Mouse (Mus musculus): Measurements from ENCODE around the gene Pard3. TPM values are rescaled to one million over a fixed set of nuclear protein-coding genes. Genes with fewer than 3 reads are reported as not detected.
A peak's percentile ranks its signal among the peaks of the same experiment; 100 is the strongest.

The Pard3 gene
- polyA plus RNA-seq, 1 experiment: 35.1 TPM

DNA sequence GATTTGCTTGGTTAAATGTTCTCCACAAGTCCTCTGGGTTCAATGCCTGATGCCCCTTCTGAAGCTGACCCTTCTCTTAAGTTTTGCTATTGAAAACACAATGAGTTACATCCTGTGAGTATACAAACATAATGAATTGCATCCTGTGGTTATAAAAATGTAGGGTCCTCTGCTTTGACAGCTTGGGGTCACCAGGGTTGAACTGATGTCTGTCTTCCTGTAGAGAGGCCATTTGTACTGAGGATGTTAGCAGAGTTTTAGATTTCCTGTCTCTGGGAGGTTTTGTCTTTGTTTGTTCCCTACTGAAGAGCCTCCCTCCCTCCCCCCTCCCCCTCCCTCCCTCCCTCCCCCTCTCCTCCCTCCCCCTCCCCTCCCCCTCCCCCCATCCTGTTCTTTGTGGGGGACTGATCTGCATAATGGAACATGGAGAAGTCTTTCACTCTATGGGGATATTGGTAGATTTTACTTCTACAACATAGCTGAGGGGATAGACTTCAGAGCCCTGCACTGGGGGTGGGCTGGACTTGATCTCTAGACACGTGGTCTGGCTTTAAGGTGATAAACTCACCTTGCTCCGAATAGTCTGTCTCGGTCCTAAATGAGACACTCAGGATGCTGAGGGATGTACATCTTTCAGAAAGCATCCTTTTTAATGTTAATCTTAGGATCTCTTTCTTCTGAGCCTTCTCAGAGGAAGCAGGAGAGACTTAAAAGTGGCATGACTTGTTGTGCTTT, 261.3 kb downstream of the Pard3 start:
- DNase-seq (ENCODE audit: low read depth): no peak
- no peak for TF ChIP-seq POLR2A (IDR thresholded peaks at IDR 0.05; ENCODE audit: borderline replicate concordance, extremely low read depth, insufficient read depth, insufficient read length, poor library complexity, severe bottlenecking)
- TF ChIP-seq CTCF (IDR thresholded peaks at IDR 0.05; ENCODE audit: borderline replicate concordance, extremely low read depth, insufficient read depth, insufficient read length): no peak

GRCm38 (mm10) chr8:127325749-127326148, 262.1 kb downstream of the Pard3 start:
- TF ChIP-seq CTCF (IDR thresholded peaks at IDR 0.05; ENCODE audit: borderline replicate concordance, extremely low read depth, insufficient read depth, insufficient read length): no peak
- no peak for TF ChIP-seq POLR2A (IDR thresholded peaks at IDR 0.05; ENCODE audit: borderline replicate concordance, extremely low read depth, insufficient read depth, insufficient read length, poor library complexity, severe bottlenecking)
- DNase-seq (ENCODE audit: low read depth): peak; percentile 59

- no peak for TF ChIP-seq CTCF (IDR thresholded peaks at IDR 0.05; ENCODE audit: borderline replicate concordance, extremely low read depth, insufficient read depth, insufficient read length)
- no peak for TF ChIP-seq POLR2A (IDR thresholded peaks at IDR 0.05; ENCODE audit: borderline replicate concordance, extremely low read depth, insufficient read depth, insufficient read length, poor library complexity, severe bottlenecking)
- peak; percentile 73 for DNase-seq (ENCODE audit: low read depth)
These were observed 266.8 kb downstream of the Pard3 start for GRCm38 (mm10) chr8:127330258-127331187.

DNA sequence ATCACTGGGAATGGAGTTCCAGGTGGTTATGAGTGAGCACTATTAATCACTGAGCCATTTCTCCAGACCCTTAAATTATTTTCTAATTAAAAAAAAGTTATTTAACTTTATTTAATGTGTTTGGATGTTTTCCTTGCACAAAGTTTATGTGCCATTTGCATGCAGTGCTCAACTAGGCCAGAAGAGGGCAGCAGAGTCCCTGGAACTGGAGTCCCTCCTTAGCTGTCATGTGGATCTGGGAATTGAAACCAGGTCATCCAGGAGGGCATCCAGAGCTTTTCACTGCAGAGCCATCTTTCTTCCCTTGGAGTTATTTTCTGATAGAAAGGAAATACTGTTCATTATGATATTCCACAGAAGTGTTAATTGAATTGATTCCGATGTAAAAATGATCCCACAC, 268.1 kb downstream of the Pard3 start:
- TF ChIP-seq CTCF (IDR thresholded peaks at IDR 0.05; ENCODE audit: borderline replicate concordance, extremely low read depth, insufficient read depth, insufficient read length) (peak; percentile 76; the same call in 1 of the 2 replicates), POLR2A (IDR thresholded peaks at IDR 0.05; ENCODE audit: borderline replicate concordance, extremely low read depth, insufficient read depth, insufficient read length, poor library complexity, severe bottlenecking) (no peak)
- peak; percentile 57 for DNase-seq (ENCODE audit: low read depth)

- TF ChIP-seq POLR2A (IDR thresholded peaks at IDR 0.05; ENCODE audit: borderline replicate concordance, extremely low read depth, insufficient read depth, insufficient read length, poor library complexity, severe bottlenecking) (no peak), CTCF (IDR thresholded peaks at IDR 0.05; ENCODE audit: borderline replicate concordance, extremely low read depth, insufficient read depth, insufficient read length) (no peak)
- DNase-seq (ENCODE audit: low read depth): no peak
These were observed 271.5 kb downstream of the Pard3 start for GRCm38 (mm10) chr8:127335216-127335615.

GRCm38 (mm10) chr8:127338183-127338582, 274.5 kb downstream of the Pard3 start:
- DNase-seq (ENCODE audit: low read depth): no peak
- TF ChIP-seq POLR2A (IDR thresholded peaks at IDR 0.05; ENCODE audit: borderline replicate concordance, extremely low read depth, insufficient read depth, insufficient read length, poor library complexity, severe bottlenecking) (no peak), CTCF (IDR thresholded peaks at IDR 0.05; ENCODE audit: borderline replicate concordance, extremely low read depth, insufficient read depth, insufficient read length) (no peak)

GRCm38 (mm10) chr8:127341046-127341445, 277.4 kb downstream of the Pard3 start:
- no peak for DNase-seq (ENCODE audit: low read depth)
- TF ChIP-seq CTCF (IDR thresholded peaks at IDR 0.05; ENCODE audit: borderline replicate concordance, extremely low read depth, insufficient read depth, insufficient read length): no peak
- TF ChIP-seq POLR2A (IDR thresholded peaks at IDR 0.05; ENCODE audit: borderline replicate concordance, extremely low read depth, insufficient read depth, insufficient read length, poor library complexity, severe bottlenecking): no peak

- DNase-seq (ENCODE audit: low read depth): no peak
- no peak for TF ChIP-seq POLR2A (IDR thresholded peaks at IDR 0.05; ENCODE audit: borderline replicate concordance, extremely low read depth, insufficient read depth, insufficient read length, poor library complexity, severe bottlenecking)
- TF ChIP-seq CTCF (IDR thresholded peaks at IDR 0.05; ENCODE audit: borderline replicate concordance, extremely low read depth, insufficient read depth, insufficient read length): no peak
These were observed 279.4 kb downstream of the Pard3 start for GRCm38 (mm10) chr8:127343115-127343514.

DNA sequence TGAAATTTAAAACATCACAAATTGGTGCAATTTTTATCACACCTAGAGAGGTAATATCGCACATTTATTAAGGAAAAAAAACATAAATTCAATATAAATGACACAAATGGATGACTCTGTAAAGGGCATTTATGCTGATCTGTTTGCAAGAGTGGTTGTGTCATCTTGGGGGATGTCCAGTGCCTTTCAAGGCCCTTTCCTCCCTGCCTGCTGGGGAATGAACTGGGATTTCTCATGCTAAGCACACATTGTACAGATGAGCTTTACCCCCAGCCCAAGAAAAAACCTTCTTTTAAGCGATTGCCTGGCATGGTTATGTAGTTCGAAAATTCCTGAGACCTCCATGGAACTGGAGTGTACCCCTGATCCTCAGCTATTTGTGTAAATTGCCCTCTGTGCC, 280.7 kb downstream of the Pard3 start:
- no peak for TF ChIP-seq POLR2A (IDR thresholded peaks at IDR 0.05; ENCODE audit: borderline replicate concordance, extremely low read depth, insufficient read depth, insufficient read length, poor library complexity, severe bottlenecking)
- TF ChIP-seq CTCF (IDR thresholded peaks at IDR 0.05; ENCODE audit: borderline replicate concordance, extremely low read depth, insufficient read depth, insufficient read length): no peak
- no peak for DNase-seq (ENCODE audit: low read depth)

- DNase-seq (ENCODE audit: low read depth): no peak
- TF ChIP-seq POLR2A (IDR thresholded peaks at IDR 0.05; ENCODE audit: borderline replicate concordance, extremely low read depth, insufficient read depth, insufficient read length, poor library complexity, severe bottlenecking) (no peak), CTCF (IDR thresholded peaks at IDR 0.05; ENCODE audit: borderline replicate concordance, extremely low read depth, insufficient read depth, insufficient read length) (no peak)
These were observed 282.3 kb downstream of the Pard3 start for GRCm38 (mm10) chr8:127345912-127346423.

DNA sequence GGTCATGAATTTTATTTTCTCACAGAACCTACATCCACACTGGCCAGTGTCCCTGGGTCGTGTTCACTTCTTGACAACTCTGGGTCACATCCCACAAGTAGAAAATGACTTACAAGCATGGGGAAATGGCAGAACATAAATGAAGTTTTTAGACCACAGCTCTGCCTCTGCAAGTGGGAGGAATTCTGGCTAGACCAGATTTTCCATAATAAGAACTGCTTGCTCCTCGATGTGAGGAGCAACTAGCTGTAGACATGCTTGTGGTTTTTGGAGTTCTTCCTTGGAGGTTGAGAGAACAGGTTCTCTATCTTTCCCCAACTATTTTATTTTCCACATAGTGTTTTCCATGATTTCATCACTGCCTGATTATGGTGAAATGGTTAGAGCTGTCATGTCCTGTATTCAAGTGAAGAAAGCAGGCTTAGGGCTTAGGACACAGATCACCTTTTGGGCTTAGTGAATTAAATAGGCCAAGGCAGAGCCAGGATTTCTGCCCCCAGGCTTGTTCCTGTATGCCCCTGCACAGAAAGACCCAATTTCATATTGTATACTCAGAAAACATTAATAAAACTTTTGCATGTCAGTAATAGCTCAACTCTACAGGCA, 284.3 kb downstream of the Pard3 start:
- TF ChIP-seq CTCF (IDR thresholded peaks at IDR 0.05; ENCODE audit: borderline replicate concordance, extremely low read depth, insufficient read depth, insufficient read length): no peak
- no peak for TF ChIP-seq POLR2A (IDR thresholded peaks at IDR 0.05; ENCODE audit: borderline replicate concordance, extremely low read depth, insufficient read depth, insufficient read length, poor library complexity, severe bottlenecking)
- DNase-seq (ENCODE audit: low read depth): no peak
